Mouse (Mus musculus): ENCODE data around the gene Fermt3. TPM values are rescaled to one million over a fixed set of nuclear protein-coding genes. Genes with fewer than 3 reads are reported as not detected.

Fermt3 gene
- polyA plus RNA-seq, 1 experiment = 0.37 TPM

GRCm38 (mm10) chr19:7041171-7041570 is 21.9 kb upstream of the Fermt3 start:
- no peaks in the 10 kb centered on the region for H3K27me3 ChIP-seq (ENCODE audit: control insufficient read depth, insufficient read depth, insufficient read length)
- peaks cover 35% of the 10 kb centered on the region for H3K79me2 ChIP-seq (ENCODE audit: control insufficient read depth, insufficient read depth)
- H3K4me3 ChIP-seq (ENCODE audit: insufficient read depth, poor library complexity, severe bottlenecking) = no peak overlapping the region
- peaks cover 34% of the 10 kb centered on the region for H3K79me3 ChIP-seq (ENCODE audit: low read depth)
- H3ac ChIP-seq (ENCODE audit: control insufficient read depth, insufficient read length, low read depth) = peak overlapping the region; percentile 93
- TF ChIP-seq CTCF (IDR thresholded peaks at IDR 0.05; ENCODE audit: control insufficient read depth, insufficient read depth, insufficient read length) (no peak), FOSL1 (IDR thresholded peaks at IDR 0.05; ENCODE audit: insufficient read depth, low read length, poor library complexity, severe bottlenecking) (no peak), MYOD1 (IDR thresholded peaks at IDR 0.05; ENCODE audit: control insufficient read depth, insufficient read length, low read depth) (no peak)
- peaks cover 21% of the 10 kb centered on the region for H3K36me3 ChIP-seq (ENCODE audit: control insufficient read depth, insufficient read depth)

DNA sequence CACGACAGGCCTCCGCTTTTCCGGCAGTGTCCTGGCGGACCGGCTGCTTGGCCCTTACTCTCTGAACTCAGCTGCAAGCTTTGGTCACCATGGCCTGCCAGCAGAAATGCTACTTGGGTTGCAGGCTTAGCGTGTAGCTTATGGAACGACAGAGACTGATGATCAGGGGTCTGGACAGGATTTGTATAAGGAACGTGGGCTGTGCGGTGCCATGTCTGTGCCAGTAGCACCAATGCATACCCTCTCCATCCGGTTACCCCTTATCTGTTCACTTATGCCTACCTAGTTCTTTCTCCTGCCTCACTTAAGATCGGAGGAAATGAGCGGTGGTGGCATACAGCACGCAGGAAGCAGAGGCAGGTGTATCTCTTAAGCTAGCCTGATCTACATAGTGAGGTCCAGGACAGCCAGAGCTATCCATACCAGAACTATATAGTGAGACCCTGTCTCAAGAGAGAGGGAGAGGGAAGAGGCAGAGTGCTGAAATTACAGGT is 21.4 kb upstream of the Fermt3 start:
- Histone ChIP-seq H3K79me3 (ENCODE audit: low read depth) (peaks cover 38% of the 10 kb centered on the region), H3K4me3 (ENCODE audit: insufficient read depth, poor library complexity, severe bottlenecking) (peak overlapping the region; percentile 35), H3K27me3 (ENCODE audit: control insufficient read depth, insufficient read depth, insufficient read length) (no peaks in the 10 kb centered on the region), H3ac (ENCODE audit: control insufficient read depth, insufficient read length, low read depth) (peak overlapping the region; percentile 93), H3K36me3 (ENCODE audit: control insufficient read depth, insufficient read depth) (peaks cover 25% of the 10 kb centered on the region), H3K79me2 (ENCODE audit: control insufficient read depth, insufficient read depth) (peaks cover 40% of the 10 kb centered on the region)
- no peak for TF ChIP-seq MYOG (IDR thresholded peaks at IDR 0.05; ENCODE audit: control insufficient read depth, extremely low read depth, insufficient read length)
- peak; percentile 1 for TF ChIP-seq MYOD1 (IDR thresholded peaks at IDR 0.05; ENCODE audit: control insufficient read depth, insufficient read length, low read depth)

DNA sequence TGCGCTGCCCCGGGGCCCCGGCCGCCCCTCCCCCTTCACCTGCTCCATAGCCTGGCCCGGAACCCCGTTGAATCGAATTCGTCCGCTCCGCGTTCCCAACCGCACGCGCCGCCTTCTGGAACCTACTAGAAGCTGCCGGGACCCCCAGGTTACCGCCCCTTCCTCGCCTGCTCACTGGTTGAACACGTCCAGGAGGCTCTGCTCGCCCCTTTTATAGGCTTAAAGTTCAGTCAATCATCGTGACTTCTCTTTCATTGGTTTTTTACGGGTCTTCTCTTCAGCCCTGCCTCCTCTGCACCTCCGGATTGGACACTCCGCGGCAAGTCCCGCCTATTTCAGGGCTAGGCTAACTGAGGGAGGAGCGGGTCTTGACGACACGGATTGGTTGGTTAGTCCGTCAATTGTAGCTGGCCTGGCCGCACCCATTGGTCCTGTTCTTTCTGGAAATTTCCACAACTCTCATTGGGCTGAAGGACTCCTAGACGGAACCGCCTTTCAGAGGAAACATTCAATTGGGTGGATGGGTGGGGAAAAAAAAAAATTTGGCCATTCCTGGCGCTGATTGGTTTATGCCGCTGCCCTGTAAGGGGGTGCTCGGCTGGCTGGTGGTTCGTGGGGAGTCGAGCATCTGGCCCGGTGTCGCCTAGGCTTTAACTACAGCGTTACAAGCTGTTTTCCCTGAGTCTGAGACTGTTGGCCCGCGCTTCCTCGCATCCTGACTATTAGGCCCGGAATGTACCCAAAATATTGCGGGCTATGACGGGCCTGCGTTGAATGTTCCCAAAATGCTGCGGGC is 20.8 kb upstream of the Fermt3 start, which contains the start of gene Stip1:
TSS of gene Stip1 (minus strand) at position 127 of the 796 bp plus-strand sequence.
- peaks cover 47% of the 10 kb centered on the region for H3K79me2 ChIP-seq (ENCODE audit: control insufficient read depth, insufficient read depth)
- H3ac ChIP-seq (ENCODE audit: control insufficient read depth, insufficient read length, low read depth) = peak within 1 kb of the TSS; percentile 95
- peaks cover 43% of the 10 kb centered on the region for H3K79me3 ChIP-seq (ENCODE audit: low read depth)
- no peaks in the 10 kb centered on the region for H3K27me3 ChIP-seq (ENCODE audit: control insufficient read depth, insufficient read depth, insufficient read length)
- TF ChIP-seq CTCF (IDR thresholded peaks at IDR 0.05; ENCODE audit: control insufficient read depth, insufficient read depth, insufficient read length) (no peak), CEBPB (IDR thresholded peaks at IDR 0.05; ENCODE audit: low read depth) (no peak), USF1 (IDR thresholded peaks at IDR 0.05; ENCODE audit: low read depth) (no peak), MAX (IDR thresholded peaks at IDR 0.05) (no peak), MYOG (IDR thresholded peaks at IDR 0.05; ENCODE audit: control insufficient read depth, extremely low read depth, insufficient read length) (no peak), FOSL1 (IDR thresholded peaks at IDR 0.05; ENCODE audit: insufficient read depth, low read length, poor library complexity, severe bottlenecking) (no peak), MYOD1 (IDR thresholded peaks at IDR 0.05; ENCODE audit: control insufficient read depth, insufficient read length, low read depth) (no peak)
- H3K36me3 ChIP-seq (ENCODE audit: control insufficient read depth, insufficient read depth) = peaks cover 31% of the 10 kb centered on the region
- peak within 1 kb of the TSS; percentile 77 for H3K4me3 ChIP-seq (ENCODE audit: insufficient read depth, poor library complexity, severe bottlenecking)

- no peak for TF ChIP-seq CTCF (IDR thresholded peaks at IDR 0.05; ENCODE audit: control insufficient read depth, insufficient read depth, insufficient read length)
- no peak for TF ChIP-seq MYOD1 (IDR thresholded peaks at IDR 0.05; ENCODE audit: control insufficient read depth, insufficient read length, low read depth)
- Histone ChIP-seq H3K4me3 (ENCODE audit: insufficient read depth, poor library complexity, severe bottlenecking) (peak overlapping the region; percentile 77), H3K27me3 (ENCODE audit: control insufficient read depth, insufficient read depth, insufficient read length) (no peaks in the 10 kb centered on the region)
These were observed 19.9 kb upstream of the Fermt3 start for GRCm38 (mm10) chr19:7039088-7039720.

DNA sequence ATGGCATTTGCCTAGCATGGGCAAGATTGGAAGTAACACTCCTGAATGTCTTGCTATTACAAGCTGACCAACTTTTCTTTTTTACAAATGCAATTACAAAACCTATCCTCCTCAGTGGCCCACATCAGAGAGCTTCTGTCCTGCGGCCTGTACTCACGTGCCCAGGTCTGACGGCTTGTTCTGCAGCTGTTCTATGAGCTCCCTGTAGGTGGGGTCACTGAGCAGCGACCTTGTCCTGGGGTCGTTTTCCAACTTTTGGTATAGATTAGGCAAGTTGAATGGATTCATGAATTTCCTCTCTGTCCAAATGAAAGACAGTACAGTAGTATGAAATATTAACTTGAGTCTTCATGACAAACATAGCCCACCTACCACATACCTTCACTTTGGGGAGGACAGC is 14.7 kb upstream of the Fermt3 start:
- Histone ChIP-seq H3K79me3 (ENCODE audit: low read depth) (peaks cover 39% of the 10 kb centered on the region), H3K79me2 (ENCODE audit: control insufficient read depth, insufficient read depth) (peaks cover 65% of the 10 kb centered on the region), H3K27me3 (ENCODE audit: control insufficient read depth, insufficient read depth, insufficient read length) (no peaks in the 10 kb centered on the region), H3K36me3 (ENCODE audit: control insufficient read depth, insufficient read depth) (peaks cover 90% of the 10 kb centered on the region), H3K4me3 (ENCODE audit: insufficient read depth, poor library complexity, severe bottlenecking) (no peak overlapping the region), H3ac (ENCODE audit: control insufficient read depth, insufficient read length, low read depth) (no peak overlapping the region)
- TF ChIP-seq FOSL1 (IDR thresholded peaks at IDR 0.05; ENCODE audit: insufficient read depth, low read length, poor library complexity, severe bottlenecking) = no peak
- TF ChIP-seq MYOG (IDR thresholded peaks at IDR 0.05; ENCODE audit: control insufficient read depth, extremely low read depth, insufficient read length) = no peak
- no peak for TF ChIP-seq CTCF (IDR thresholded peaks at IDR 0.05; ENCODE audit: control insufficient read depth, insufficient read depth, insufficient read length)
- TF ChIP-seq MYOD1 (IDR thresholded peaks at IDR 0.05; ENCODE audit: control insufficient read depth, insufficient read length, low read depth) = no peak
- TF ChIP-seq MAX (IDR thresholded peaks at IDR 0.05) = no peak
- no peak for TF ChIP-seq USF1 (IDR thresholded peaks at IDR 0.05; ENCODE audit: low read depth)
- TF ChIP-seq CEBPB (IDR thresholded peaks at IDR 0.05; ENCODE audit: low read depth) = no peak

More at GRCm38 (mm10) chr19:7039088-7039720, 19.9 kb upstream of the Fermt3 start:
- H3ac ChIP-seq (ENCODE audit: control insufficient read depth, insufficient read length, low read depth) = peak overlapping the region; percentile 95
- peaks cover 45% of the 10 kb centered on the region for H3K79me3 ChIP-seq (ENCODE audit: low read depth)
- H3K79me2 ChIP-seq (ENCODE audit: control insufficient read depth, insufficient read depth) = peaks cover 55% of the 10 kb centered on the region
- H3K36me3 ChIP-seq (ENCODE audit: control insufficient read depth, insufficient read depth) = peaks cover 39% of the 10 kb centered on the region

Measured in C2C12 (cell line).